Mouse (Mus musculus) liver, adult (tissue): Measurements from ENCODE around the gene Sec24a.

Experiments
- GATA4 ChIP-seq: IDR thresholded peaks from 2 replicates; pipeline ENCODE4 v1.6.1; 2014; ENCODE audit warnings: mild to moderate bottlenecking, low read length; ENCODE audit not compliant: insufficient replicate concordance

Gene Sec24a

DNA sequence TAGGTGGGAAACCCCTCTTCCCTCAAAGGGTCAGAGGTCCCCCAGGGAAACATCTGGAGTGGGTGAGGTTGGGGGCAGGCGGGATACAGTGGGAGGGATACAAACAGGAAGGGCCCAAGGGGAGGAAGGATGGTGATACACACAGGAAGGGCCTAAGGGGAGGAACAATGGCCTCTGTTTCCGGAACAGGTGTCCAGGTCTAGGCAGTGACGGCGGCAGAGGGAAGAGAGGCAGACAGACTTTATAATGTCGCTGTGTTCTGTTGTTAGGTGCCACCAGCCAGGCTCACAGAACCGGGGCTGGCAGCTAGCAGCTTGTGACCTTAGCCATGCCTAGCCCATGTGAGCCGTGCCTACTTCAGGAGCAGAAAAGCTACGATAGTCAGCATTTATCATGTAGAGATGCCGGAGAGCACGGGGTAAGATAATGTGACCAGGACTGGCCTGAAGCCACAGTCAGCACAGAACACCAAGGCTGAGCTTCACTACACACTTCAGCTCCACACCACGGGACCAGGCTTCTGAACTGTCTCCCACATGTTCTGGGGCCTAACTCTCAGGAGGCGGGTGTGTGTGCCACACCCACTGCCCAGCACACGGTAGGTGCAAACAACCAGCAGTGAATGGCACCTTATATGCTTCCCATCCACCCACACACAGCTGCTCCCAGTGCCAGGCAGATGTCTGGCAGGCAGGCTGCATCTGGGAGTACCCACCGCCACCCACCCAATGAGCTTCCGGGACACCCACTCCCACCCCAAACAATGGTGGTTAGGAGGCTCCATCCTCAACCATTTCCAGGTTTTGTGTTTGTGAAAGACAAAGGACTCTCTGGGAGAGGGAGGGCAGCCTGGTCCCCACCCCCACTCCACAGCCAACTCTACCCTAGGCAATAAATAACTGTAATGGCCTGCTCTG is 116.4 kb downstream of the Sec24a start:
- TF ChIP-seq GATA4 = no peak

DNA sequence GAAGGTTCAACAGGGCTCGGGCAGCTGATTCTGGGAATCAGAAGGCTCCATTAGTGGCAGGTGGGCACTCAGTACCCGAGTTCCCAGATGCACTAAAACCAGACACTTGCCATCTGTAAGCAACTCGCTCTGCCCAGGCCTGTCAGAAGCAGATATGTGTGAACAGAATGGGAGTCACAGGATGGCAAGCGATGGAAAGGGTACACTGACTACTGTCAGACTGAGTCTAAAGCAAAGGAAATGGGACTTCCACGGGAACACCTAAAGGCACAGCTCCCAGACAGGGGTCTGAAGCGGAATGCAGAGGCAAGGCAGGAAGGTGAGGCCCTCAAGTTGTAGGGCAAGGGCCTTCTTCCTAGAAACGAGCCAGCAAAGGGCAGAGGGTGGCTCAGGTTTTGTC is 117.2 kb downstream of the Sec24a start:
- TF ChIP-seq GATA4 = no peak

DNA sequence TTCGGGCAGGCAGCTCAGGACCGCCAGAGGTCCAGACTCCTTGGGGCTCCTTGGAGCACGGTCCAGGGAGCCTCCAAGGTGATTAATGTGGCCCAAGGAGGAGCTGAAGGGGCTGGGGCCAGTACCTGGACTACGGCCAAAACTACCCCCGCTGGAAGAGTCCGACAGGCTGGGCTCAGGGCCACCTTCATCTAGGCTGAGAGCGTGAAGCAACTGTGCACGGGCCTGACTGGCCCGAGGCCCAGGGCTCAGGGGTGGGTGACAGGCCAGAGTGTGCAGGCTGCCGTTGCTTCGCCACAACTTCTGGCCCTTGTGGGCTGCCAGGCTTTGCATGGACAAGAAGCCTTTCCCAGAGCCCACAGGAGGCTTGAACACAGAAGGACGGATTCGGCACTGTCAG is 118.1 kb downstream of the Sec24a start:
- no peak for TF ChIP-seq GATA4

DNA sequence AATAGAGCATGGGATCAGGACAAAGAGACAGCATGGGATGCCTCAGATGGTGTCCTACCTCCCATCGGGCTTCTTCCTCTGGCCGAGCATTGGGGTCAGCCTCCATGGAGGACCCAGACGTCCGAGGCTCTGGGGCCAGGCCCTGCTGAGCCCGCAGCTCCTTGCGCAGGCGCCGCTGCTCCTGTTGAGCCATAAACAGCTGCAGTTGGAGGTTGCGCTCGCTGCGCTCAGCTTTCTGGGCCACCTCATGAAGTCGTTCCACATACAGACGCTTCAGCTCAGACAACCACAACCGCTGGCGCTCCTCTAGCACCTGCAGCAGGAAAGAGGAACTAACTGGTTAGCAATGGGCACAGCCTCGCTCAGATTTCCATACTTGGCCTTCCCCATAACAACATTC is 119.2 kb downstream of the Sec24a start:
- TF ChIP-seq GATA4 = no peak

DNA sequence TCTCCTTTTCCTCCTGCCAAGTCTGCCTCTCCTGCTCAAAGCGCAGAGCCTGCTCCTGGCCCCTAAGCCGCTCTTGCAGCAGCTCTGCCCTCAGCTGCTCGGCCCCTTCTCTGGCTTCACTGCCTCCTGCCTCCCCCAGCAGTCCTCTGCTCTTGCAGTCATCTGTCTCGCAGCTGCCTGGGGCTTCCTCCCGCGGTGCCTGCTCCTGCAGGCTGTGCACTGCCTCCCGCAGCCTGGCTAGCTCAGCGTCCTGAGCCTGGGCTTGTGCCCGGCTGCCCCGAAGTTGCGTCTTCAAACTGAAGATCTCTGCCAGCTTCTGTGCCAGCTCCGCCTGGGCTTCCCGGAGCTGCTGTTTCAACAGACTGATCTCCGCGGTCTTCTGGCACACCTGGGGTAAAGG is 119.7 kb downstream of the Sec24a start:
- TF ChIP-seq GATA4 = no peak

DNA sequence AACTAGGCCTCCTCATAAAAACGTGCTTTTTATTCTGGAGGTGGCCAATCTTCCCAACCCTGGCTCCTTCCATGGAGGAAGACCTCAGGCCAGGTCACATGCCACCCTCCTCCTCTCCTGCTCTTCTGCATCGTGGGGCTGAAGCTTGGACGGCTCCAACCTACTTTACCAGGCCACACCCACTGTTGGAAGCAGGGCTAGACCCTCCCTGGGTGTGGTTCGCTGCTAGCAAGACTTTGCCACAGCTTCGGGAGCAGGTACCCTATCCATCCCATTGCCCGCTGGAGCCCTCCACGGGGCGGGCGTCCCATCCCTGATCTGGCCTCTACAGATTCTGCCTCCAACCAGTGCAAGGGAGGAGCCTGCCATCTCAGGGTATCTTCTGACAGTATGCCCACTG is 120.2 kb downstream of the Sec24a start:
- TF ChIP-seq GATA4 = no peak
